Mouse (Mus musculus) left cerebral cortex, postnatal 25 days (tissue): ENCODE measurements around the gene Eid2b. TPM values are rescaled to one million over a fixed set of nuclear protein-coding genes. Genes with fewer than 3 reads are reported as not detected.

Source experiments
- DNase-seq, 2 experiments: peaks; one replicate each; pipeline ENCODE4 v3.0.0; 2022; ENCODE audit warnings: low spot score in 2 of 2, mixed read lengths in 1 of 2
- intact Hi-C: fragments of 180-260 bp; cut with DNase I; formaldehyde crosslinking; loops from one replicate; pipeline ENCODE4 v1.15.1; 2025
- total RNA-seq, 2 experiments: library from RNA; stranded (reverse); gene quantifications; 2 replicates each; pipeline ENCODE4 v1.2.3; 2021

Eid2b gene
- total RNA-seq, 2 experiments from 2014 or later = 32.5 to 34.3 TPM

- intact Hi-C loops = loop anchor here (2.0 to 5.0 kb wide), 2 partner anchors 150 to 247 kb away; partner anchors contain the start of gene Psmc4
- DNase-seq = peak; percentile 38 to 50
These were observed 21.5 kb downstream of the Eid2b start for GRCm38 (mm10) chr7:28298837-28299625.

GRCm38 (mm10) chr7:28301616-28302433 is 24.3 kb downstream of the Eid2b start, which contains the start of gene Dll3:
Gene Dll3, minus strand, starts transcription at chr7:28302238.
- DNase-seq = peak; percentile 35 to 44
- intact Hi-C loops = no loop called here

GRCm38 (mm10) chr7:28305641-28306040 is 28.1 kb downstream of the Eid2b start:
- no peak for DNase-seq
- intact Hi-C loops = no loop called here

- intact Hi-C loops = no loop called here
These were observed 28.7 kb downstream of the Eid2b start for GRCm38 (mm10) chr7:28306216-28306615.

GRCm38 (mm10) chr7:28309737-28310136 is 32.2 kb downstream of the Eid2b start:
- intact Hi-C loops = loop anchor here (5.0 kb wide), 1 partner anchor 78 kb away; no protein-coding TSS in a partner anchor

More at GRCm38 (mm10) chr7:28306216-28306615, 28.7 kb downstream of the Eid2b start:
- no peak for DNase-seq

GRCm38 (mm10) chr7:28311151-28311925 is 33.8 kb downstream of the Eid2b start:
- intact Hi-C loops = loop anchor here (5.0 kb wide), 1 partner anchor 76 kb away; no protein-coding TSS in a partner anchor
- no peak for DNase-seq

More at GRCm38 (mm10) chr7:28309737-28310136, 32.2 kb downstream of the Eid2b start:
- DNase-seq = no peak

- intact Hi-C loops = loop anchor here (1.0 to 5.0 kb wide), 2 partner anchors 45 to 75 kb away; partner anchors contain the start of gene Eid2
- DNase-seq = peak; percentile 99
These were observed 34.5 kb downstream of the Eid2b start, which contains the start of gene Timm50 for GRCm38 (mm10) chr7:28311926-28312543. Gene Timm50, minus strand, starts transcription at chr7:28312072.

- intact Hi-C loops = no loop called here
- DNase-seq = no peak
These were observed 40.5 kb downstream of the Eid2b start for GRCm38 (mm10) chr7:28318036-28318435.

- DNase-seq = no peak
- intact Hi-C loops = no loop called here
These were observed 41.2 kb downstream of the Eid2b start for GRCm38 (mm10) chr7:28318714-28319113.

GRCm38 (mm10) chr7:28321974-28322720 is 44.6 kb downstream of the Eid2b start:
- intact Hi-C loops = no loop called here

GRCm38 (mm10) chr7:28325293-28325692 is 47.8 kb downstream of the Eid2b start:
- DNase-seq = no peak
- intact Hi-C loops = no loop called here

More at GRCm38 (mm10) chr7:28321974-28322720, 44.6 kb downstream of the Eid2b start:
- DNase-seq = no peak

- no peak for DNase-seq
- intact Hi-C loops = no loop called here
These were observed 48.9 kb downstream of the Eid2b start for GRCm38 (mm10) chr7:28326457-28326856.

GRCm38 (mm10) chr7:28328260-28328659 is 50.7 kb downstream of the Eid2b start:
- DNase-seq = no peak

More at GRCm38 (mm10) chr7:28328260-28328659, 50.7 kb downstream of the Eid2b start:
- intact Hi-C loops = no loop called here

Other genes with a start within 250 kb of the Eid2b start
- gene Psmc4, start 227.6 kb upstream of the Eid2b start, total RNA-seq = 100 to 1,000 TPM; 124 to 130 TPM
- gene Fcgbp, start 206.5 kb upstream of the Eid2b start, total RNA-seq = under 1 TPM; 0.25 to 0.44 TPM
- gene 9530053A07Rik, start 148.3 kb upstream of the Eid2b start, total RNA-seq = under 1 TPM in 1 of 2 experiments, not detected in 1; 0.09 TPM
- gene Fbl, start 108.0 kb upstream of the Eid2b start, total RNA-seq = 10 to 100 TPM; 51.5 to 55.3 TPM
- gene Dyrk1b, start 98.3 kb upstream of the Eid2b start, total RNA-seq = 10 to 100 TPM; 44.2 to 47.0 TPM
- gene Eid2, start 9.9 kb upstream of the Eid2b start, total RNA-seq = 10 to 100 TPM; 58.4 to 61.2 TPM
- 1 to 10 TPM in 1 of 2 experiments, under 1 TPM in 1; 0.25 to 1.7 TPM for gene Selenov, start 13.4 kb downstream of the Eid2b start, total RNA-seq
- gene Dll3, start 24.5 kb downstream of the Eid2b start, total RNA-seq = 1 to 10 TPM; 1.4 to 2.0 TPM
- 10 to 100 TPM; 39.0 to 40.8 TPM for gene Timm50, start 34.3 kb downstream of the Eid2b start, total RNA-seq
- gene Supt5, start 61.0 kb downstream of the Eid2b start, total RNA-seq = 100 to 1,000 TPM; 113 to 119 TPM
- gene Rps16, start 72.9 kb downstream of the Eid2b start, total RNA-seq = 100 to 1,000 TPM; 438 to 443 TPM
- gene Plekhg2, start 94.9 kb downstream of the Eid2b start, total RNA-seq = 1 to 10 TPM; 5.0 to 6.7 TPM
- gene Zfp36, start 102.5 kb downstream of the Eid2b start, total RNA-seq = 1 to 10 TPM; 2.2 to 2.9 TPM
- gene Med29, start 115.0 kb downstream of the Eid2b start, total RNA-seq = 10 to 100 TPM; 19.0 to 22.2 TPM
- gene Paf1, start 115.2 kb downstream of the Eid2b start, total RNA-seq = 10 to 100 TPM; 62.4 to 64.0 TPM
- 1 to 10 TPM; 1.8 to 3.1 TPM for gene Gmfg, start 159.7 kb downstream of the Eid2b start, total RNA-seq
- 10 to 100 TPM; 81.6 to 91.4 TPM for gene Lrfn1, start 174.2 kb downstream of the Eid2b start, total RNA-seq
- gene Ifnl2, start 232.7 kb downstream of the Eid2b start, total RNA-seq = not detected
- gene Ifnl3, start 245.1 kb downstream of the Eid2b start, total RNA-seq = not detected